Mouse (Mus musculus): ENCODE measurements around the gene Tmem273.

DNA sequence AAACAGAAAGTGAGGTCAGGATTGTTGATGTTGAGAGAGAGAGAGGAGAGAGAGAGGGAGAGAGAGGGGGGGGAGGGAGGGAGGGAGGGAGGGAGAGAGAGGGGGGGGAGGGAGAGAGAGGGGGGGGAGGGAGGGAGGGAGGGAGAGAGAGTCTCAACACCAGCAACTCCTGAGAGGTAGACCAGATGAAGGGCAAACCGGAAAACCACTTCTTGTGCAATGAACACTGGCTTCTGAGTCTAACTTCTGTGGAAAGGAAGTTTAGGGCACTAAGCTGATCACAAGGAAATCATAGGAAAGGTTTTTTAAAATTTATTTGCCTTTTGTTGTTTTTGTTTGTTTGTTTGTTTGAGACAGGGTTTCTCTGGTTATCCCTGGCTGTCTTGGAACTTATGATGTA, 23.6 kb upstream of the Tmem273 start:
- TF ChIP-seq EP300 (IDR thresholded peaks at IDR 0.05; ENCODE audit: low read depth) (no peak), CTCF (IDR thresholded peaks at IDR 0.05; ENCODE audit: low read depth) (no peak)
